Mouse (Mus musculus) T-helper 1 cell (primary cell): ENCODE measurements around the gene Gpr1.

Experiments
- in situ Hi-C: fragments of 300-600 bp; cut with MboI, MseI; formaldehyde crosslinking; loops from one replicate; pipeline ENCODE4 v1.15.1; 2025; ENCODE audit warnings: high pct_unique_total_duplicates

Gene Gpr1

DNA sequence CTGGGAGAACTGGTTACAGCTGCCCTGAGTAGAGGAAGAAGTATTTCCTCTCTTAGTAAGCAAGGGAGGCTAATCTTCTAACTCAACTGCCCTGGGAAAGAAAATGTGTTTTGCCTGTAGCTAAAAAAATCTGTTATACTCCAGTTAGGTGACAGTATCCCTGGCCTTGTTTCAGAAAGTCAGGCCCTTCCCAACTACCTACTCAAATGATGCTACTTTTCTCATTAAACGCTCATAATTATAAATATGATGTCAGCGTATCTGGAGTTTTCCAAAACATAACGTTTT lies at the start of gene Gpr1:
Gene Gpr1, minus strand, starts transcription at position 273 of the 288 bp plus-strand sequence.
- in situ Hi-C loops: no loop called here

- in situ Hi-C loops: no loop called here
Measured at GRCm38 (mm10) chr1:63263671-63264070, 49.3 kb upstream of the Gpr1 start.

DNA sequence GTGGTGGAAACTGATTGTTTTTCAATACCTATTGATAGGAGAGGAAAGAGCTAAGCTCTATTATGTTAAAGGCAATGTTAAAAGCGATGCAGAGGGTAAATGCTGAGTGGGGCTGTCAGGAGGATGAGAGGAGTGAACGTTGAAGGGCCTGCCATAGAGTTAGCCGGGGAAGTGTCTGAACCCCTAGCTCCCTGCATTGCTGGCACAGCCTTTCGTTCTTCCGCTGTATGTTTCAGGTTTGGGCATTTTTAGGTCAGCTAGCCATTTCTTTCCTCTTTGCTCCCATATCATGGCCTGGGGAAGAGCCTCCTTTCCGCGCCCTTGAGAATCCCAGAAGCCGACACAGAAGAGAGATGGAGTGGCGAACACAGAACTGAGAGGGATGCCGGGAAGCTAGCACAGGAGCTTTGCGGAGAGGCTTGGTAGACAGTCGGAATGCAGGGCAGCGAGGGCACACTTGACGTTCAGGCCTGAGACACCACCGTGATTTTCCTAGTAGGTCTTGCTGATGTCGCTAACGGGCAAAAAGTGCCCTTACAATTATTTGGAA lies 46.8 kb upstream of the Gpr1 start:
- in situ Hi-C loops: no loop called here

GRCm38 (mm10) chr1:63260742-63261033 lies 46.3 kb upstream of the Gpr1 start:
- in situ Hi-C loops: no loop called here

DNA sequence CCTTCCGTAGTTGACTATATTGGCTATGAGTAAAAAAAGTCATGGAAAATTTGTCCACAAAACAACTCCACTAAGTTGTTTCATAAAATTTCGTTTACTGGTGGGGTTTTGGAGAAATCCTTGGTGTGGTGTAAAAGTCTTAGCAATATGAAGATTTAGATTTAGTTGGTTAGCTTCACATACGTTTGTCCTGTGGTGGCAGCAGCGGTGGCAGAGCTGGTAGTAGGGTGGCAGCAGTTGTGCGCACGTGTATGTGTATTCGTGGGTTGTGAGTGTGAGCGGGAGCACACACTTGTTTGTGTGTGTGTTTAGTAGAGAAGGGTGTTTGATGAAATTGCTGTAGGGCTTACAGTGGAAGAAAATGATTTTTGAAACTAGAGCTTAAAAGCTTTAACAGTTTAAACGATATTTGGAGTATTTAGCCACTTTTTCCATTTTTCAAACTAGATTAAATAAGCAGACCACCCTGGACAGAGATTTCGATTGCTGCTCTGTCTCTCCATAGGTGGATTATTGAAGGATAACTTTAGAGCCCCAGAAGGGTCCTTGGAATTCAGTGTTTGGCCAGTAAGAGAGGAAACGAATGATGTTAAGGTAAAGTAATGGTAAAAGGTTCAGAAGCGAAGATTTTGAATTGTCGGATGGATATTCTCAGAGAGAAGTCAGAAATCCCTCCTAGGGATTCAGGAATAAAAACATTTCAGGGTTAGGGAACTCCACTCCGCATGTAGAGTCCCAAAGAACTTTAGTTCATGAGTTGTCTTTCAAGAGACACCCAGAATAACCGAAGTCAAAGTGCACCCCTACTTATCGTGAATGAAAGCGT lies 45.8 kb upstream of the Gpr1 start:
- in situ Hi-C loops: no loop called here

DNA sequence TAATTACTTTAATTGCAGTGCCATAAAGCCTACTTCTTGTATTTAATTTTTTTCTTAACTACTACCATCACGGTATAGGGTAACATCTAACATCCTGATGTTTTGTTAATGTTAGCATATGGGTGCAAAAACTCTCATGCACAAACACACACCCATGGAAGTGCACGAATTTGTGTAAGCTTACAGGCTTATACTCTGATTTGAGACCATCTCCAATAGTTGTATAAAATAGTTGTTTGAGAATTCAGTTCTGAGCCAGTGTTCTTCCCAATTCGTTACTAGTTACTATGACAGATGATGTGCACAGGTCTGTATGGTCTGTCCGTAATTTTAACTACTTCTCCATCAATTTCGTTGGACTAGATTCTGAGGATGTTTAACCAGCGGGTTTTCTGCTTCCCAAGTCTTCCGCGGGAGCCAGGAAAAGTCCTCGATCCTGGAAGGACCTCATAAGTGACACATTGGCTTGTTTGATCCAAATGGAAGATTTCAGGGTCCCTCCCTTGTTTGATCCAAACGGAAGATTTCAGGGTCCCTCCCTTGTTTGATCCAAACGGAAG lies 45.0 kb upstream of the Gpr1 start:
- in situ Hi-C loops: no loop called here

GRCm38 (mm10) chr1:63258501-63258900 lies 44.2 kb upstream of the Gpr1 start:
- in situ Hi-C loops: no loop called here

GRCm38 (mm10) chr1:63256083-63256482 lies 41.7 kb upstream of the Gpr1 start:
- in situ Hi-C loops: no loop called here

GRCm38 (mm10) chr1:63255101-63255500 lies 40.8 kb upstream of the Gpr1 start:
- in situ Hi-C loops: no loop called here

DNA sequence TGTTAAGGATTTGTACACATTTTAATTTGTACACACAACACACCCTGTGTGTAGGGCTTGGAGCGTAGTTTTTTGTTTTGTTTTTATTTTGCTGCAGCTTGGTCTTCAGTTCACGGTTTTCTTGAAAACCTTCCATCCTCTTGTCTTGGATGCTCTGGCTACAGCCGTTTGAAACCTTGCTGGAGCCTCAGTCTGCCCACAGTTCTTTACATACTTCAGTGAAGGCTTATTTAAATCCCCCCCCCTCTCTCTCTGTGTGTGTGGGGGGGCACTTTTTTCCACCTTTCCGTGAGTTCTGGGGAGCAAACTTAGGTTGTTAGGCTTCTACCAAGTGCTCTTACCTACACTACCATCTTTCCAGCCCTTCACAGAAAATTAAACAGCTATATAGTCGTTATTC lies 38.9 kb upstream of the Gpr1 start:
- in situ Hi-C loops: no loop called here

GRCm38 (mm10) chr1:63252351-63253209 lies 38.2 kb upstream of the Gpr1 start:
- in situ Hi-C loops: no loop called here

GRCm38 (mm10) chr1:63249261-63249660 lies 34.9 kb upstream of the Gpr1 start:
- in situ Hi-C loops: loop anchor here (5.0 kb wide), 1 partner anchor 67 kb away; no protein-coding TSS in a partner anchor

DNA sequence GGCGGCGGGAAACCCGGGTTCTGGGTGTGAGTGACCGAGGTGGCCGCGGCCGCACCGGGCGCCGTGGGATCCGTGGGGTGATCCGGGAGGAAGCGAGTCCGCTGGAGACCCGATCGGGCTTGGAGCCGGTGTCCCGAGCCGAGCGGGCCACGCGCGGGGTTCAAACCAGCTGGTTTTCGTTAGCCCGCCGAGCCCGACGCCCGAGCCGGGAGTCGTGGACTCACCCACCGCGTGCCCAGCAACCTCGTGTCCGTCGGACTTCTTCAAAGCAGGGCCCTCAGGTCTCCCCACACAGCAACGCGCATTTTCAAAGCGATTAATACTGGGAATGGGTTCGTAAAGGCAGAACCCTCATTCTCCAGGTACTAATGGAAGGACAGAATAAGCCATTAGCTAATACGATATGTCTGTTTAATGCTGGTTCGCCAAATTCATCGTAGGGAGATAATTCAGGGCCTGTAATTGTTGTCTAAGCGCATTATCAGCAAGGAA lies 34.1 kb upstream of the Gpr1 start:
- in situ Hi-C loops: loop anchor here (5.0 kb wide), 1 partner anchor 66 kb away; no protein-coding TSS in a partner anchor

GRCm38 (mm10) chr1:63247831-63248359 lies 33.6 kb upstream of the Gpr1 start:
- in situ Hi-C loops: loop anchor here (5.0 kb wide), 1 partner anchor 66 kb away; no protein-coding TSS in a partner anchor

DNA sequence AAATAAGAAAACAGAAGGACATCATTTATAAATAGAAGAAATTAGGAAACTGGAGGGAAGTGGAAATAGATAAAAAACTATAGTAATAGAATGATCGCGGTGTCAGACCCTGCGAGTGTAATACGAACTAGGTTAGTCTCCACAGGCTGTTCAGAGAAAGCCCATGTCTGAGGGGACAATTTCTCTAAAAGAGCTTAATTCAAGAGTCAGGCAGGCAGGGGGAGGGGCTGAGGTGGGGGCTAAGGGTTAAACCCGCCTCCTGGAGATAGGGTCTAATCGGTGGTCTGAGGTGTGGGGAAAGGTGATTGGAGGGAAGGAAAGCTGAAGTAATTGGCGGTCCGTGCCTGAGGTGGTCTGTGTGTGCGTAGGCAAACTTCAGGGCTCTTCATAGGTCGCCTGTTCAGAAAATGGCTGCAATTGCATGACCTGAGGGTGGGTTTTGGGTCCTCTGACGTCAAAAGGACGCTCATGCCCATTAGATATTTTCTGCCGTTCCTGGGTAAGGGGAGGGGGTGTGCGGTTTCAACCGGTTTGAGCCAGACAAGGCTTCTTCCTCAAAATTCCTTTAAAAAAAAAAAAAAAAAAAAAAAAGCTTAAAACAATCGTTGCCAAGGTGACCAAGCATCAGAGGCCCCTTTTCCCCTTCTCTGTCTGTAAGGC lies 32.6 kb upstream of the Gpr1 start:
- in situ Hi-C loops: loop anchor here (5.0 kb wide), 1 partner anchor 65 kb away; no protein-coding TSS in a partner anchor

- in situ Hi-C loops: no loop called here
Measured at GRCm38 (mm10) chr1:63243854-63244253, 29.5 kb upstream of the Gpr1 start.

DNA sequence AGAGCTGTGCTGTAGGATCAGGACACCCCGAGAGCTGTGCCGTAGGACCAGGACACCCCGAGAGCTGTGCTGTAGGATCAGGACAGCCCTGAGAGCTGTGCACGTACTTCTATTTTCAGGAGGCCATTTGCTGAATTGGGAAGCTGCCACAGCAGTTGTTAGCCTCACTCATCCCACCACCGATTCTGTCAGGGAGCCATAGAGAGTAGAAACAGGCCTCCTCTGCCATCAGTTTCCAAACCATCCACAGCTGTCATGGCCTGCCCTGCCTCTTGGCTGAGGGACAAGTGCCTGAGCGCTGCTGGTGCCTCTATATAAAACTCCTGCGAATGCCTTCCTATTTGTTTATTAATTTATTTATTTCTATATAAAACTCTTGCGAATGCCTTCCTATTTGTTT lies 25.4 kb upstream of the Gpr1 start:
- in situ Hi-C loops: no loop called here

GRCm38 (mm10) chr1:63239305-63239704 lies 25.0 kb upstream of the Gpr1 start:
- in situ Hi-C loops: no loop called here

DNA sequence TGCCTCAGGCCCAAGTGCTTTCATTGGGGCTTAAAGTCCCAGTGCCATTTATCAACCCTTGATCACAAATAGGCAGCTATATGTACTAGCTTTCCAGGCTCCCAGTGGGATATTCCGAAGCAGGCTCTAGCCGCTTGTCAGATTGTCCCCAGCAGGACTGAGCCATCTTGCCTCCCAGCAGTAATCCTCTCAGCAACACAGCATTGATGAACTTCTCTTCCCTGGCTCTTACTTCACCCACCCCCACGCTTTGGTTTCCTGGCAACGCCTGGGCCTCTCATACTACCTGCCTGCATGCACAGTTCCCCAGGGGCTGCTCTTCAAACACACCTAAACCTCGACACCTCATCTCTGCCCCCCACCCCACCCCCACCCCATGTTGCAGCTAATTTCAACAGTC lies 23.0 kb upstream of the Gpr1 start:
- in situ Hi-C loops: no loop called here

DNA sequence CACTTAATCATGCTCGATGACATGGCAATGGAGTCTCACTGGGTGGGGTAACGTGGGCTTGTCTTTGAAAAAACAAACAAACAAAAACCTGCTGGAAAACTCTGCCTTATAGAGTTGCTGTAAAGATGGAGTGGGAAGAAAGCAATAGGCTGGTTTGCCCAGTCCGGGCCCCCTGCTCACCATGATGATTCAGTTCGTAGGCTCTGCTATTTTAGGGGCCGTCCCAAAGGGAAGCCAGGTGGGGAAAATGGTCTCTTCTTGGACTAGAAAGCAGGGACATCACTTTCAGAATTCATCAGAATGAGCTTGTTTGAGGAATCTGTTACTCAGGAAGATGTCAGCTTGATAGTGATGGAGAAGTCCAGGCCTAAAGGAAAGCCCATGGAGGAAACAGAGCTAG lies 12.9 kb upstream of the Gpr1 start:
- in situ Hi-C loops: no loop called here

DNA sequence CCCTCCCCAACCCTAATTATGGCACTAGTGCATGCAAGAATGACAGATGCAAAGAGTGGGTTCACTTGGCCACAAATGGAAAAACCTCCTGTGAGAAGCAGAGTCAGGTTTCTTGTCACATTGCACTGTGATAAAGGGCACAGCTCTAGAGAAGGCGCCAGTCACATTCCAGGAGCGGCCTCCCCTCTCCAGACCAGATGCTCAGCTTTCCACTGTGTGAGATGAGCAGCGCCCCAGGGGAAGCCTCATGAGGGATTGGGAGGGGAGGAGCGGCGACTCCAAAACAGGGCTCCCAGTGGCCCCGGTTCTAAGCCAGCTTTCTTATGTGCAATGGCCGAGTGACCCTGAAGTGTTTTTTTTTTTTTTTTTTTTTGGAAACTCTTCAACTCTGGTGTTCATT lies 11.5 kb upstream of the Gpr1 start:
- in situ Hi-C loops: no loop called here
